Mouse (Mus musculus) ES-Bruce4 (cell line): ENCODE data around the gene Gpr22. TPM values are rescaled to one million over a fixed set of nuclear protein-coding genes. Genes with fewer than 3 reads are reported as not detected.

Experiments used
- H3K27ac ChIP-seq: 2 replicates; pipeline ENCODE4 v1.5.1; 2012; ENCODE audit warnings: low read length, inconsistent platforms; ENCODE audit not compliant: insufficient read depth
- H3K27me3 ChIP-seq: 2 replicates; pipeline ENCODE4 v1.6.1; 2012; ENCODE audit warnings: mild to moderate bottlenecking, low read length, inconsistent platforms; ENCODE audit not compliant: control insufficient read depth, poor library complexity, insufficient read depth, severe bottlenecking
- H3K36me3 ChIP-seq: 2 replicates; pipeline ENCODE4 v1.6.1; 2012; ENCODE audit warnings: inconsistent platforms, mild to moderate bottlenecking, low read length, moderate library complexity; ENCODE audit not compliant: control insufficient read depth, poor library complexity, insufficient read depth, severe bottlenecking
- H3K4me1 ChIP-seq: one replicate; pipeline ENCODE4 v1.8.1; 2011; ENCODE audit warnings: low read length; ENCODE audit not compliant: control insufficient read depth, insufficient read depth
- H3K4me3 ChIP-seq: 2 replicates; pipeline ENCODE4 v1.5.1; 2011; ENCODE audit warnings: low read depth, mild to moderate bottlenecking, low read length
- H3K9ac ChIP-seq: 2 replicates; pipeline ENCODE4 v1.6.1; 2012; ENCODE audit warnings: low read depth, mild to moderate bottlenecking, inconsistent platforms; ENCODE audit not compliant: poor library complexity, severe bottlenecking
- H3K9me3 ChIP-seq: replicated peaks from 2 replicates; pipeline ENCODE4 v1.6.1; 2012; ENCODE audit warnings: mild to moderate bottlenecking, low read length, inconsistent platforms; ENCODE audit not compliant: control insufficient read depth, poor library complexity, insufficient read depth, severe bottlenecking
- CTCF ChIP-seq: IDR thresholded peaks from one replicate; pipeline ENCODE4 v1.8.1; 2011; ENCODE audit warnings: low read depth, low read length
- EP300 ChIP-seq: IDR thresholded peaks from 2 replicates; pipeline ENCODE4 v1.6.1; 2011; ENCODE audit warnings: low read depth, low read length; ENCODE audit not compliant: insufficient read depth
- POLR2A ChIP-seq: IDR thresholded peaks from one replicate; pipeline ENCODE4 v1.8.1; 2011; ENCODE audit warnings: low read length; ENCODE audit not compliant: insufficient read depth
- polyA plus RNA-seq: library from polyadenylated mRNA; stranded (reverse); fragments of >200 nt; gene quantifications from 2 replicates; pipeline ENCODE4 v1.2.4, GENCODE M21; 2011; ENCODE audit warnings: low read depth; ENCODE audit not compliant: missing spikeins, insufficient read depth, insufficient read length

Gpr22 gene
- polyA plus RNA-seq, result not detected in 2 replicates

GRCm38 (mm10) chr12:31713600-31713999, at the start of gene Gpr22:
Gene Gpr22, minus strand, starts transcription at chr12:31713947.
- H3K27ac ChIP-seq, result no peak within 1 kb of the TSS
- H3K4me1 ChIP-seq, result no peaks in the 10 kb centered on the region
- no peaks in the 10 kb centered on the region for H3K9me3 ChIP-seq
- no peaks in the 10 kb centered on the region for H3K27me3 ChIP-seq
- H3K36me3 ChIP-seq, result no peaks in the 10 kb centered on the region
- TF ChIP-seq POLR2A (no peak), CTCF (no peak), EP300 (no peak)
- no peak within 1 kb of the TSS for H3K9ac ChIP-seq
- no peak within 1 kb of the TSS for H3K4me3 ChIP-seq

GRCm38 (mm10) chr12:31755885-31756755, 42.4 kb upstream of the Gpr22 start:
- Histone ChIP-seq H3K27ac (no peak overlapping the region), H3K9me3 (no peaks in the 10 kb centered on the region), H3K36me3 (no peaks in the 10 kb centered on the region), H3K4me3 (no peak overlapping the region), H3K9ac (no peak overlapping the region), H3K4me1 (peaks cover 2% of the 10 kb centered on the region), H3K27me3 (no peaks in the 10 kb centered on the region)
- TF ChIP-seq EP300, result no peak
- no peak for TF ChIP-seq CTCF
- no peak for TF ChIP-seq POLR2A

- peaks cover 2% of the 10 kb centered on the region for H3K4me1 ChIP-seq
- no peak overlapping the region for H3K9ac ChIP-seq
- H3K9me3 ChIP-seq, result no peaks in the 10 kb centered on the region
- H3K36me3 ChIP-seq, result no peaks in the 10 kb centered on the region
- TF ChIP-seq CTCF, result no peak
- no peak for TF ChIP-seq EP300
- no peak for TF ChIP-seq POLR2A
- H3K27me3 ChIP-seq, result no peaks in the 10 kb centered on the region
- H3K27ac ChIP-seq, result no peak overlapping the region
- no peak overlapping the region for H3K4me3 ChIP-seq
These were observed 40.7 kb upstream of the Gpr22 start for GRCm38 (mm10) chr12:31754465-31754864.

GRCm38 (mm10) chr12:31749846-31750245, 36.1 kb upstream of the Gpr22 start:
- Histone ChIP-seq H3K4me1 (no peaks in the 10 kb centered on the region), H3K9me3 (no peaks in the 10 kb centered on the region), H3K27me3 (no peaks in the 10 kb centered on the region), H3K4me3 (no peak overlapping the region), H3K9ac (no peak overlapping the region), H3K27ac (no peak overlapping the region), H3K36me3 (no peaks in the 10 kb centered on the region)
- TF ChIP-seq POLR2A (no peak), EP300 (no peak), CTCF (no peak)

- no peaks in the 10 kb centered on the region for H3K4me1 ChIP-seq
- H3K36me3 ChIP-seq, result no peaks in the 10 kb centered on the region
- TF ChIP-seq EP300 (no peak), POLR2A (no peak), CTCF (no peak)
- H3K9me3 ChIP-seq, result no peaks in the 10 kb centered on the region
- no peak overlapping the region for H3K9ac ChIP-seq
- H3K4me3 ChIP-seq, result no peak overlapping the region
- no peaks in the 10 kb centered on the region for H3K27me3 ChIP-seq
- H3K27ac ChIP-seq, result no peak overlapping the region
These were observed 33.6 kb upstream of the Gpr22 start for GRCm38 (mm10) chr12:31747301-31747700.

GRCm38 (mm10) chr12:31734616-31735015, 20.9 kb upstream of the Gpr22 start:
- Histone ChIP-seq H3K9ac (no peak overlapping the region), H3K27me3 (no peaks in the 10 kb centered on the region), H3K27ac (no peak overlapping the region), H3K4me1 (peaks cover 3% of the 10 kb centered on the region), H3K4me3 (no peak overlapping the region), H3K36me3 (no peaks in the 10 kb centered on the region), H3K9me3 (no peaks in the 10 kb centered on the region)
- no peak for TF ChIP-seq POLR2A
- no peak for TF ChIP-seq EP300
- TF ChIP-seq CTCF, result no peak
